Mouse (Mus musculus) myocyte (in vitro differentiated cells): ENCODE measurements around the gene Urad.

Experiments
- E2F4 ChIP-seq: IDR thresholded peaks from one replicate; pipeline ENCODE4 v1.6.1; 2011; ENCODE audit warnings: mild to moderate bottlenecking, control low read depth, moderate library complexity; ENCODE audit not compliant: insufficient read depth
- MAX ChIP-seq: IDR thresholded peaks from one replicate; pipeline ENCODE4 v1.6.1; 2011; ENCODE audit warnings: low read depth, mild to moderate bottlenecking, control low read depth
- POLR2A ChIP-seq: IDR thresholded peaks from one replicate; pipeline ENCODE4 v1.6.1; 2011; ENCODE audit warnings: low read depth, mild to moderate bottlenecking, control low read depth, moderate library complexity; ENCODE audit not compliant: insufficient read length
- TCF12 ChIP-seq: IDR thresholded peaks from one replicate; pipeline ENCODE4 v1.6.1; 2011; ENCODE audit warnings: mild to moderate bottlenecking, control low read depth; ENCODE audit not compliant: poor library complexity, insufficient read depth, severe bottlenecking

- TF ChIP-seq TCF12 (no peak), POLR2A (no peak), E2F4 (no peak), MAX (no peak)
Observed at GRCm38 (mm10) chr5:147304276-147305155, 17.7 kb downstream of the Urad start.
